Mouse (Mus musculus) spleen, adult 2 months (tissue): Measurements from ENCODE around the gene Skap1.

Source experiments
- CTCF ChIP-seq: fragments of 200-500 bp; IDR thresholded peaks from 2 replicates; pipeline ENCODE4 v1.5.1; 2011; ENCODE audit warnings: mild to moderate bottlenecking, inconsistent platforms; ENCODE audit not compliant: insufficient read depth, insufficient read length, insufficient replicate concordance; ENCODE audit errors: extremely low read depth
- POLR2A ChIP-seq: fragments of 200-500 bp; IDR thresholded peaks from 2 replicates; pipeline ENCODE4 v1.6.1; 2011; ENCODE audit warnings: low read depth, low read length, inconsistent platforms

DNA sequence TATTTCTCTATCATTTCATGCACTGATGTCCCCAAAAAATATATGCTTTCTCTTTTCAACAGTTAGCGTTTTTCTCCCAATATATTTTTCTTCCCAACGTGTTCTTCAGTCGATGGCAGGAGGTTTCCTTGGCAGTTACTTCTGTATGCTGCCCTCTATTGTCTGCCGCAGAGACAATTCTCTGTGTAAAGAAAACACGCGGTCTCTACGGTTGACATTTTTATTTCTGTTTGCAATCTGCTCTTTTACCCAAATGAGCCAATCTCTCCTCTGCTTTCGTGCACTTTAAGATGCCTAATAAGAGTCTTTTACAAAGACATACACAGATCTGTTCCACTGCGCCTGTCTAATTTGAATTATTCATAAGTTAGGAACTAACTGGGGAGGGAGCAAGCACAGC lies 265.1 kb downstream of the Skap1 start:
- no peak for TF ChIP-seq POLR2A
- no peak for TF ChIP-seq CTCF
